Mouse (Mus musculus) G1E (cell line): ENCODE measurements at regions not wholly inside any gene's neighbourhood (a gene's known extent, or its start where the extent isn't known, plus 50 kb on each side); places are given as distances from the start of the nearest gene placed in this dataset.

Experiments
- CTCF ChIP-seq: IDR thresholded peaks from 2 replicates; pipeline ENCODE4 v1.5.1; 2012; ENCODE audit warnings: low read depth, low read length, inconsistent platforms, mixed read lengths
- GATA1 ChIP-seq: IDR thresholded peaks from 2 replicates; pipeline ENCODE4 v1.6.1; 2012; ENCODE audit warnings: borderline replicate concordance, low read length, inconsistent platforms, mixed read lengths
- GATA2 ChIP-seq: IDR thresholded peaks from 2 replicates; pipeline ENCODE4 v1.6.1; 2012; ENCODE audit warnings: low read depth, low read length, inconsistent platforms, borderline replicate concordance
- TAL1 ChIP-seq: conservative IDR thresholded peaks from 2 replicates; pipeline ENCODE4 v1.6.1; 2012; ENCODE audit warnings: low read depth, low read length, inconsistent platforms, mixed read lengths

DNA sequence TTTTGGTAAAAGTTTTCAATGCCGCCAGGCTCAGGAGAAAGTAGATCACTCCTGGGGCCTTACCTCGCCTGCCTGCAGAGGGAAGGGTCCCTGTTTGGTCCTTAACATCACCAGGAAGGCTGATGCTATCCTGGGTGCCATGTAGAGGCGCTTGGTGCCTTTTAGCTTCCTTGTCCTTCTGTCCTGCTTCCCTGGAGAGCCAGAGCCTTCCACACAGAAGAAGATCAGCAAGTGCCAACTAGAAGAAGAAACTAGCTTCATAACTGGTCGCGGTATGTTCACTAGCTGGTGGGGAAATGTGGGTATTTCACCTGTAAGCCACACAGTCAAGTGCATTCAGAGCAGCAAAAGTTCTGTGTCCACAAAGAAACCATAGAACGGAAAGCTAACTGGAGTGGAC lies 103.4 kb downstream of the Bms1 start:
- TF ChIP-seq CTCF: no peak
- TF ChIP-seq GATA1: no peak
- no peak for TF ChIP-seq TAL1
- TF ChIP-seq GATA2: no peak
